Mouse (Mus musculus) midbrain, embryonic 15.5 days (tissue): Measurements from ENCODE around the gene Chn1. TPM values are rescaled to one million over a fixed set of nuclear protein-coding genes. Genes with fewer than 3 reads are reported as not detected.

ENCODE experiments used
- ATAC-seq: fragments of 200-750 bp; cut with Nextera tagmentation; replicated peaks from 2 replicates; pipeline ENCODE4 v1.8.0; 2017; ENCODE audit warnings: moderate TSS enrichment
- H3K27ac ChIP-seq: fragments of 300-500 bp; sonication (generic); 2 replicates; pipeline ENCODE4 v1.5.1; 2015; ENCODE audit warnings: mild to moderate bottlenecking, inconsistent platforms
- H3K27me3 ChIP-seq: fragments of 300-500 bp; sonication (generic); replicated peaks from 2 replicates; pipeline ENCODE4 v1.6.1; 2015; ENCODE audit warnings: inconsistent platforms
- H3K36me3 ChIP-seq: fragments of 300-500 bp; sonication (generic); replicated peaks from 2 replicates; pipeline ENCODE4 v1.6.1; 2015; ENCODE audit warnings: inconsistent platforms
- H3K4me1 ChIP-seq: fragments of 300-500 bp; sonication (generic); 2 replicates; pipeline ENCODE4 v1.6.1; 2015; ENCODE audit warnings: inconsistent platforms
- H3K4me2 ChIP-seq: fragments of 300-500 bp; sonication (generic); 2 replicates; pipeline ENCODE4 v1.6.1; 2015; ENCODE audit warnings: inconsistent platforms, mild to moderate bottlenecking, moderate library complexity
- H3K4me3 ChIP-seq: fragments of 300-500 bp; sonication (generic); 2 replicates; pipeline ENCODE4 v1.5.1; 2015; ENCODE audit warnings: mild to moderate bottlenecking, inconsistent platforms
- H3K9ac ChIP-seq: fragments of 300-500 bp; sonication (generic); 2 replicates; pipeline ENCODE4 v1.6.1; 2015; ENCODE audit warnings: mild to moderate bottlenecking, inconsistent platforms
- H3K9me3 ChIP-seq: fragments of 300-500 bp; sonication (generic); 2 replicates; pipeline ENCODE4 v1.6.1; 2016; ENCODE audit warnings: inconsistent platforms
- WGBS: fragments of 180-500 bp; shearing (Covaris S2); methylation state at CpG from one replicate; pipeline ENCODE4 v1.1.7; 2015; ENCODE audit warnings: mixed read lengths; 5-methylcytosine and 5-hydroxymethylcytosine counted together
- polyA plus RNA-seq: library from polyadenylated mRNA; unstranded; fragments of >200 nt; fragmentation: Nextera tagmentation; extraction: Ambion mirVana; gene quantifications from 2 replicates; pipeline ENCODE4 v1.2.1, GENCODE M21; 2015

The Chn1 gene
- polyA plus RNA-seq, 1 experiment from 2014 or later, result 102 TPM

- H3K9ac ChIP-seq, result no peak overlapping the region
- peaks cover 3% of the 10 kb centered on the region; the same call in 1 of the 2 replicates for H3K36me3 ChIP-seq
- no peaks in the 10 kb centered on the region for H3K9me3 ChIP-seq
- no peak overlapping the region for H3K4me2 ChIP-seq
- no peaks in the 10 kb centered on the region for H3K4me1 ChIP-seq
- no peak overlapping the region for H3K4me3 ChIP-seq
- H3K27me3 ChIP-seq, result no peaks in the 10 kb centered on the region
- WGBS, result 97% methylated on average over 8 of the region's 8 CpGs
- H3K27ac ChIP-seq, result no peak overlapping the region
- no peak for ATAC-seq
Measured at GRCm38 (mm10) chr2:73614303-73614702, 160.8 kb downstream of the Chn1 start.

- ATAC-seq, result no peak
- Histone ChIP-seq H3K4me3 (no peak overlapping the region), H3K9ac (no peak overlapping the region), H3K27ac (no peak overlapping the region), H3K27me3 (no peaks in the 10 kb centered on the region), H3K9me3 (no peaks in the 10 kb centered on the region), H3K4me2 (no peak overlapping the region), H3K4me1 (no peaks in the 10 kb centered on the region), H3K36me3 (peaks cover 3% of the 10 kb centered on the region; the same call in 1 of the 2 replicates)
- 92% methylated on average over 7 of the region's 7 CpGs for WGBS
Measured at GRCm38 (mm10) chr2:73612941-73613340, 162.2 kb downstream of the Chn1 start.

- no peak overlapping the region for H3K27ac ChIP-seq
- 95% methylated on average over 6 of the region's 6 CpGs for WGBS
- no peak overlapping the region for H3K4me3 ChIP-seq
- no peak for ATAC-seq
- H3K4me2 ChIP-seq, result no peak overlapping the region
- H3K27me3 ChIP-seq, result no peaks in the 10 kb centered on the region
- H3K9me3 ChIP-seq, result no peaks in the 10 kb centered on the region
- no peak overlapping the region for H3K9ac ChIP-seq
- no peaks in the 10 kb centered on the region for H3K4me1 ChIP-seq
- peaks cover 3% of the 10 kb centered on the region; the same call in 1 of the 2 replicates for H3K36me3 ChIP-seq
Measured at GRCm38 (mm10) chr2:73612367-73612914, 162.7 kb downstream of the Chn1 start.

- Histone ChIP-seq H3K27ac (no peak overlapping the region), H3K4me2 (no peak overlapping the region), H3K9me3 (no peaks in the 10 kb centered on the region), H3K4me3 (no peak overlapping the region), H3K4me1 (no peaks in the 10 kb centered on the region), H3K36me3 (peaks cover 3% of the 10 kb centered on the region; the same call in 1 of the 2 replicates), H3K27me3 (no peaks in the 10 kb centered on the region), H3K9ac (no peak overlapping the region)
- no peak for ATAC-seq
- WGBS, result 85% methylated on average over 6 of the region's 6 CpGs
Measured at GRCm38 (mm10) chr2:73611798-73612197, 163.3 kb downstream of the Chn1 start.

GRCm38 (mm10) chr2:73609724-73610210 is 165.4 kb downstream of the Chn1 start:
- Histone ChIP-seq H3K27ac (no peak overlapping the region), H3K4me2 (no peak overlapping the region), H3K4me1 (peaks cover 5% of the 10 kb centered on the region; the same call in 1 of the 2 replicates), H3K9ac (no peak overlapping the region), H3K36me3 (peaks cover 3% of the 10 kb centered on the region; the same call in 1 of the 2 replicates), H3K9me3 (no peaks in the 10 kb centered on the region), H3K27me3 (no peaks in the 10 kb centered on the region), H3K4me3 (no peak overlapping the region)
- ATAC-seq, result no peak
- WGBS, result 89% methylated on average over 3 of the region's 3 CpGs

GRCm38 (mm10) chr2:73609067-73609723 is 166.0 kb downstream of the Chn1 start:
- H3K4me1 ChIP-seq, result peaks cover 7% of the 10 kb centered on the region; the same call in 1 of the 2 replicates
- H3K36me3 ChIP-seq, result peaks cover 3% of the 10 kb centered on the region; the same call in 1 of the 2 replicates
- WGBS, result 81% methylated on average over 5 of the region's 5 CpGs
- no peak overlapping the region for H3K4me2 ChIP-seq
- H3K9ac ChIP-seq, result no peak overlapping the region
- H3K27me3 ChIP-seq, result no peaks in the 10 kb centered on the region
- H3K9me3 ChIP-seq, result no peaks in the 10 kb centered on the region
- no peak overlapping the region for H3K4me3 ChIP-seq
- H3K27ac ChIP-seq, result no peak overlapping the region
- no peak for ATAC-seq

- Histone ChIP-seq H3K9ac (no peak overlapping the region), H3K4me3 (no peak overlapping the region), H3K9me3 (no peaks in the 10 kb centered on the region), H3K27ac (no peak overlapping the region), H3K36me3 (peaks cover 3% of the 10 kb centered on the region; the same call in 1 of the 2 replicates), H3K27me3 (no peaks in the 10 kb centered on the region), H3K4me2 (no peak overlapping the region), H3K4me1 (peaks cover 7% of the 10 kb centered on the region; the same call in 1 of the 2 replicates)
- 89% methylated on average over 6 of the region's 6 CpGs for WGBS
- ATAC-seq, result no peak
Measured at GRCm38 (mm10) chr2:73608391-73608790, 166.8 kb downstream of the Chn1 start.

- no peaks in the 10 kb centered on the region for H3K27me3 ChIP-seq
- H3K9me3 ChIP-seq, result no peaks in the 10 kb centered on the region
- H3K4me2 ChIP-seq, result no peak overlapping the region
- WGBS, result 56% methylated on average over 4 of the region's 4 CpGs
- H3K36me3 ChIP-seq, result peaks cover 3% of the 10 kb centered on the region; the same call in 1 of the 2 replicates
- no peak overlapping the region for H3K27ac ChIP-seq
- no peak overlapping the region for H3K9ac ChIP-seq
- peaks cover 7% of the 10 kb centered on the region; the same call in 1 of the 2 replicates for H3K4me1 ChIP-seq
- no peak overlapping the region for H3K4me3 ChIP-seq
- no peak for ATAC-seq
Measured at GRCm38 (mm10) chr2:73607609-73608008, 167.5 kb downstream of the Chn1 start.

- Histone ChIP-seq H3K4me3 (no peak overlapping the region), H3K27me3 (no peaks in the 10 kb centered on the region), H3K27ac (no peak overlapping the region), H3K9ac (no peak overlapping the region), H3K36me3 (peaks cover 3% of the 10 kb centered on the region; the same call in 1 of the 2 replicates), H3K4me1 (peaks cover 7% of the 10 kb centered on the region; the same call in 1 of the 2 replicates), H3K9me3 (no peaks in the 10 kb centered on the region), H3K4me2 (no peak overlapping the region)
- ATAC-seq, result no peak
- WGBS, result 65% methylated on average over 2 of the region's 2 CpGs
Measured at GRCm38 (mm10) chr2:73607146-73607545, 168.0 kb downstream of the Chn1 start.

- Histone ChIP-seq H3K4me1 (peaks cover 7% of the 10 kb centered on the region; the same call in 1 of the 2 replicates), H3K9ac (no peak overlapping the region), H3K27me3 (no peaks in the 10 kb centered on the region), H3K4me3 (no peak overlapping the region), H3K4me2 (no peak overlapping the region), H3K27ac (no peak overlapping the region), H3K36me3 (peaks cover 3% of the 10 kb centered on the region; the same call in 1 of the 2 replicates), H3K9me3 (no peaks in the 10 kb centered on the region)
- WGBS, result 90% methylated on average over 6 of the region's 6 CpGs
- no peak for ATAC-seq
Measured at GRCm38 (mm10) chr2:73606616-73607015, 168.5 kb downstream of the Chn1 start.

- Histone ChIP-seq H3K9ac (no peak overlapping the region), H3K27ac (peak overlapping the region; percentile 62), H3K4me2 (no peak overlapping the region), H3K4me3 (no peak overlapping the region), H3K27me3 (no peaks in the 10 kb centered on the region), H3K9me3 (no peaks in the 10 kb centered on the region), H3K36me3 (no peaks in the 10 kb centered on the region), H3K4me1 (peaks cover 7% of the 10 kb centered on the region; the same call in 1 of the 2 replicates)
- 42% methylated on average over 8 of the region's 8 CpGs for WGBS
- ATAC-seq, result peak; percentile 69; the same call in 1 of the 2 replicates
Measured at GRCm38 (mm10) chr2:73605077-73605476, 170.1 kb downstream of the Chn1 start.

- Histone ChIP-seq H3K36me3 (no peaks in the 10 kb centered on the region), H3K4me3 (no peak overlapping the region), H3K9ac (no peak overlapping the region), H3K4me1 (peaks cover 7% of the 10 kb centered on the region; the same call in 1 of the 2 replicates), H3K9me3 (no peaks in the 10 kb centered on the region), H3K27me3 (no peaks in the 10 kb centered on the region), H3K27ac (peak overlapping the region; percentile 62), H3K4me2 (no peak overlapping the region)
- 82% methylated on average over 2 of the region's 2 CpGs for WGBS
- ATAC-seq, result peak; percentile 61; the same call in 1 of the 2 replicates
Measured at GRCm38 (mm10) chr2:73604579-73604978, 170.6 kb downstream of the Chn1 start.
